Mouse (Mus musculus) CD4-positive, CD25-positive, alpha-beta regulatory T cell, adult 2 months (primary cell): ENCODE data around the gene Tmem43.
"Not testable (repeated sequence)": the region's sequence is repeated elsewhere in the genome, so short reads cannot be mapped to it uniquely, and the experiment has no call there.

ENCODE experiments used
- DNase-seq: peaks from one replicate; pipeline ENCODE4 v3.0.0-alpha.2; 2012; ENCODE audit warnings: low read depth, low spot score

Tmem43 gene

DNA sequence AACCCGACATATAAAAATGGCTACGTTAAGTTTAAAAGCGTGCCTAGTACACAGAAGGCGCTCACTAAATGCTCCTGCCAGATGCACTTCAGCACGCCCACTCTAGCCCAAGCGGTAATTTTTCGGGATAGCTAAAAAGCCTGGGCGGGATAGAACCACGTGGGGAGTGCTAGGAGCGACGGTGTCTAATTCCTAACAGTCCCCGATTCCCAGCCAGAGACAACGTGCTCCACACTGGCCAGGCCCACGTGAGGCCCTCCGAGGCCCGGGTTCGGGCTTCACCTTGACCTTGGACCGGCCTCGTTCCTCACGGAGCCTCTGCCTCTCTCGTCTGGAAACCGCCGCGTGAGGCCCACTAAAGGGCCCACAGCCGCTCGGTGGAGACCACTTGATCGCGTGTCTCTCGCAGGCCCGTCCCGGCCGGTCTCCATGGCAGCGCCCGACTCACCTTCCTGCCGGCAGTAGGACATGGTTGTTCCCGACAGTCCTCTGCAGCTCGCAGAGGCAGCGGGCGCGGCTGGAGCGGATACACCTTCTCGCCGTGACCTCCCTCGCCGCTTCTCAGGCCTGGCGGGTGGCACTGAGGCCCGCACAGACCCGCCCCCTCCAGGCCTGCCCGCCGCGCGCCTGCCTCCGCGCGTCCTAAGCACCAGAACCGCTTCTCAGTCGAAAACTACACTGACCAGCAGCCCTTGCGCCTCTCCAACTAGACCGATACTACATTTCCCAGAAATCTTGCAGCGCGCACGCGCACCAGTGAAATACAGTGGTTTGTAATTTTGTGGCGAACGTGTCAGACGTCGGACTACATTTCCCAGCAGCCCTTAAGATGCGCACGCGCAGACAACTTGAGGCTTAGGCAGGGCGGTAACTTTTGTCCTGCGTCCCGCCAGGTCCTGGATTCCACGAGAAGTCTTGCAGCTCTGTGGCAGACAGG is at the start of gene Tmem43, which contains the start of gene Chchd4:
TSS of gene Tmem43 (plus strand) at position 836 of the 937 bp plus-strand sequence.
TSS of gene Chchd4 (minus strand) at position 679 of the 937 bp plus-strand sequence.
- peak; percentile 98 for DNase-seq

DNA sequence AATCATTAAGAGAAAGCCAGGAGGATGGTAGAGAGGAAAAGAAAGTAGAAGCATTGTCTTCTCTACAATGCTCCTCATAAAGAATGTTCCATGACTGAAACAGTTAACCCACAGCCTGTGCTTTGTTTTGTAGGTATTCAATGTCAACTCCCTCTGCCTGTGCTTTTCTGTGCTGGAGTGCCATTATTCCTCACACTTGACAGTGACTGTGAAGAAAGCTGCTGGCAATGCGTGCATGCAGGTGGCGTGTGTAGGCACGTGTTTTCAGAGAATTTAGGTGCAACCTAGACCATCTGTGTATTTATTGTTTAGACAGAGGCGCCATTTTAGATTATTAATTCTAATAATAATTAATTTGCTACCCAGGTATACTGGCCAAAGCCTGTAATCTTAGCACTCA is 49.4 kb upstream of the Tmem43 start:
- no peak for DNase-seq

GRCm38 (mm10) chr6:91440474-91441144 is 32.9 kb upstream of the Tmem43 start:
- peak; percentile 97 for DNase-seq

GRCm38 (mm10) chr6:91441145-91441662 is 32.3 kb upstream of the Tmem43 start:
- DNase-seq = peak; percentile 56

DNA sequence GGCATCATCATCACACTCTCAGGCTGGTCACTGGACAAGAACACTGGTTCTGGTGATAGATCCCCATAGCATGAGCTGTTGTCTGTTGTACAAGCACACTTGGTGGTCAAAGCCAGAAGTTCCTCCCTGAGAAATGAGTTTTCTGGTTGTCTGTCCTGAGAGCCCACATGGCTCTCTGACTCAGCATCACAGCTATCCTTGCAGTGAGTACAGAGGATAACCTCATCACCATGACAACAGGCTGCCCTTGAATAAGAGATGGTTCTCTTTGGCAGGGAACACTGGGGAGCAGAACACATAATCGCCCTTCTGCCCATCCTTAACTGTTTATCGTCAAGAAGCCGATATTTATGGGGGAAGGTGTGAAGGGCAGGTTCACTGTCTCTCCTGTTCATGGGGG is 28.2 kb upstream of the Tmem43 start:
- no peak for DNase-seq

GRCm38 (mm10) chr6:91449472-91450225 is 23.9 kb upstream of the Tmem43 start:
- no peak for DNase-seq

- DNase-seq = no peak
Observed at GRCm38 (mm10) chr6:91452056-91452455, 21.4 kb upstream of the Tmem43 start.

- DNase-seq = no peak
Observed at GRCm38 (mm10) chr6:91454546-91454945, 19.0 kb upstream of the Tmem43 start.

DNA sequence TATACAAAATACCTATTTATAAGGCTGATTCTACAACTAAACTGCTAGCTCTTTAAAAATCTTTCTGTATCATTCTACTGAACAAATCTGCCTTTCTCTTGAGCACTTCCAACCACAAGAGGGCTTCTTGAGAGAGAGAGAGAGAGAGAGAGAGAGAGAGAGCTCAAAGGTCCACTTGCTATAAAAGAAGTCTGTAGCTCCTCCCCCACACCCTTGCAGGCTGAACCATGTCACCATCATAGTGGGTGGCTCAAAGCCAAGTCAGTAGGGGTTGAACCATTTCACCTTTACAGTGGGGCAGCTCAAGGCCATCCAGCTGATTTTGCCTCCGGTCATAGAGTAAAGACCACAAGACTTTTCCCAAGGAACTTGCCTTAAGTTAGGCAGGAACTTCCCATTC is 14.0 kb upstream of the Tmem43 start:
- DNase-seq = peak; percentile 16

DNA sequence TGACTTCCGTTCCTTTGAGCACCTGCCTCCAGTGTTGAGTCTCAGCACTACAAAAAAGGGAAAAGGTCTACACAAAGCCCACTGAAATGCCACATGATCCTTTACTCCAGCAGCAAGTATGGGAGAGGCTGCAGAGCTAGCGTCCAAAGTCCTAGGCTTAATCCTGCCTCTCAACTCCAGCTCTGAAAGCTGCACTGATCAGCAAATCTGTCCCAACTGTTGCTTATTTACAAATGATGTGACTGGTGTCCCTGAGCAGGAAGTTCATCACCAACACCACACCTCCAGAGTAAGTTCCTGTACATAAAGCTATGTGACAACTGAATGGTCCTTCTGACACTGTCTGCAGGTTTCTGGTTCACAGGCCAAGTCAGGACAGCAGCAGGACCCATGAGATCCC is 7.7 kb upstream of the Tmem43 start:
- no peak for DNase-seq

DNA sequence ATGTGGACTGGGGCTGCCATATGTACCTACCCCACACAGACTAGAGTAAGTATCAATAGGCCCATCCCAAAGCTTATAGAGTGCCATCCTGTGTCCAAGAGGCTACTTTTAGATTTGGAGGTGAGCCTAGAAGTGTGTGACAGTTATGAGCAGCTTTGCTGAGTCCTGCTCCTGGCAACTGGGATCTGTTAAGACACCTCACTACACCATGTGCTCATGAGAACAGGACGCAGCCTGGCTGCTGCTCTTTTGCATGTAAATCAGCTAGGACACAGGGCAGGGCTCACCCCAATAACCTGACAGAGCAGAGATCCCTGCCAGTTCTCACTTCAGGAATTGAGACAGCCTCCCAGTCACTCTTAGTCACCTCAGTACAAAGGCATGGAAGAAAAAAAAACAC is 6.4 kb upstream of the Tmem43 start:
- DNase-seq = no peak

DNA sequence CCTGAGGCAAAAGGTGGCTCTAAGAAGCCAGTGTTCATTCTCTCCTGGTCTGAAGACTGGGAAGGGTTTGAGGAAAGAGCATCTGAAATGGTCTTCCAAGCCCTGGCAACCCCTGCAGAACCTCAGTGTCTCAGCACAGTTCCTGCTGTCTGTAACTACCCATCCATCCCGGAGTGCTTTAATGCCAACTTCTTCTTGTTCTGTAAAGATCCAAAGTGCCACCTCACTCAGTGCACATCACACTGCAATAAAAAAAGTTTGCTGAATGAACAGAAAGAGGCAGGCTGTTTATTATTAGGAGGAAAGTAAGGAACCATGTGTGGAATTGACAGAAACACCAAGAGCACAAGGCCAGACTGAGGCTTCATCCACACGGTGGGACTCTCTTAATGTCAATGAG is 2.8 kb upstream of the Tmem43 start:
- no peak for DNase-seq

DNA sequence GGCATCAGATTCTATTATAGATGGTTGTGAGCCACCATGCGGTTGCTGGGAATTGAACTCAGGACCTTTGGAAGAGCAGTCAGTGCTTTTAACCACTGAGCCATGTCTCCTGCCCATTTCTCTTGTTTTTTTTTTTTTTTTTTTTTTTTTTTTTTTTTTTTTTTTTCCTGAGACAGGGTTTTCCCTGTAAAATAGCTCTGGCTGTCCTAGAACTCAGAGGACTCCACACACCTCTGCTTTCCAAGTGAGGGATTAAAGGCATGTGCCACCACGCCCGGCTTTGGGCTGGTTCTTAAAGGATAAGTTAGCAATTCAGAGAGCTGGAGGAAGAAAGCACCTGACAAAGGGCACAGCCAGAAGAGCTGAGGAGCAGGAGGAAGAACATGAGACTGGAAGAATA is 2.1 kb upstream of the Tmem43 start:
- DNase-seq = not testable (repeated sequence)

- DNase-seq = peak; percentile 34
Observed at GRCm38 (mm10) chr6:91472319-91472718, 1.2 kb upstream of the Tmem43 start.

- no peak for DNase-seq
Observed at GRCm38 (mm10) chr6:91473805-91474440, 420 bp downstream of the Tmem43 start.

- peak; percentile 11 for DNase-seq
Observed at GRCm38 (mm10) chr6:91474441-91475190, 1.1 kb downstream of the Tmem43 start.

DNA sequence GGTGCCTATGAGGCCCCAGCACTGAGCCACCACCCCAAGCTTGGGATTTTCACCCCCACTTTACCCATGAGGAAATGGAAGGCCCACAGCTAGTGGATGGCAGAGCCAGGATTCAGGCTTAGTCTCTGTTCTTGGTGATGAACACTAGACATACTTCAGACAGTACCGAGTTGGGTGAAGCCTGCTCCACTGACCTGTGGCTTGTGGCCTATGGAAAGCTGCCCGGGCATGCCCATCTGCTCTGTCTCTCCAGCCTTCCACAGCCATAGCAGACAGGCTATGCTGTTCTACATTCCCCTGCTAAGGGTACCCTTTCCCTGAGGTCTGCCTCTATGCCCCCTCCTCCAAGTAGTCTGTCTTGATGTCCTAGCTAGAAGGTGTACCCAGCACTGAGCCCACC is 3.0 kb downstream of the Tmem43 start:
- DNase-seq = no peak

- DNase-seq = no peak
Observed at GRCm38 (mm10) chr6:91483371-91483770, 9.9 kb downstream of the Tmem43 start.

DNA sequence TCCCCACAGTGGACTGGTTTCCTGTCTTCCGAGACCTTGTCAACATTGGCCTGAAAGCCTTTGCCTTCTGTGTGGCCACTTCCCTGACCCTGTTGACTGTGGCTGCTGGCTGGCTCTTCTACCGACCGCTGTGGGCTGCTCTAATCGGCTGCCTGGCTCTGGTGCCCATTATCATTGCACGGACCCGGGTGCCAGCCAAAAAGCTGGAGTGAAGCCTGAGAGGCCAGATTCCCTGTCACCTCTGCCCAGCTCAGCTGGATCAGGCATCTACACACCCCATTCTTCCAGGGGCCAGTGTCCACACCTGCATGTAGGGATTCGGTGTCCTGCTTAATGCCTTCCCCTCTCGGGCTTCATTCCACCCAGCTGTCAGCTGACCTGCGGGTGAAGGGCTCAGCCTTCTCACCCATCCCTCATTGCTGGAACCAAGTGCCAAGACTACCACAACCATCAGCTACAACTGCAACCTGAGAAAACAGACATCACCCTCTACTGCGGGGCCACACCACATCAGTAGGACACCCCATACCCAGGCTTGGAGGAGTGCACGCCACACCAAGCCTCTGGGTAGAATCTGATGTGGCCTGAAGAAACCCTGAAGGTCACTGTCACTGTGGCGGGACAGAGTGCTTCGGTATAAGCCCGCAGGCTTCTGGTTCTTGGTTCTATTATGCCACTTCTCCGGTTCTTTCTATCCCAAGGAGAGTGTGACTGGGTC is 13.4 kb downstream of the Tmem43 start:
- DNase-seq = no peak
